Mouse (Mus musculus) macrophage (primary cell): ENCODE results near the gene Cdyl. TPM values are rescaled to one million over a fixed set of nuclear protein-coding genes. Genes with fewer than 3 reads are reported as not detected.

Experiments
- H3K27ac ChIP-seq: fragments of 350-480 bp; formaldehyde crosslinking; 2 replicates; pipeline ENCODE4 v1.9.0; 2021
- H3K36me3 ChIP-seq: fragments of 350-480 bp; formaldehyde crosslinking; 2 replicates; pipeline ENCODE4 v1.9.0; 2021; ENCODE audit errors: inconsistent target
- H3K4me3 ChIP-seq: fragments of 350-480 bp; formaldehyde crosslinking; 2 replicates; pipeline ENCODE4 v1.9.0; 2021; ENCODE audit errors: inconsistent target
- H3K79me2 ChIP-seq: fragments of 350-480 bp; formaldehyde crosslinking; 2 replicates; pipeline ENCODE4 v1.9.0; 2021; ENCODE audit errors: inconsistent target
- WGBS: methylation state at CpG from one replicate; pipeline ENCODE4 v1.1.7; 2026; ENCODE audit warnings: inconsistent platforms; ENCODE audit not compliant: missing documents; 5-methylcytosine and 5-hydroxymethylcytosine counted together
- polyA plus RNA-seq: library from polyadenylated mRNA; stranded (reverse); fragments of 250-400 nt; gene quantifications from 3 replicates; pipeline ENCODE4 v1.2.4, GENCODE M21; 2018; ENCODE audit warnings: inconsistent platforms

Cdyl gene
- polyA plus RNA-seq, 1 experiment from 2014 or later = 4.3 TPM

- Histone ChIP-seq H3K27ac (no peak overlapping the region), H3K4me3 (no peak overlapping the region), H3K36me3 (no peaks in the 10 kb centered on the region), H3K79me2 (peaks cover 6% of the 10 kb centered on the region)
- WGBS = no CpG with 5 or more reads among the region's 2 CpGs
Observed at GRCm38 (mm10) chr13:35737565-35737964, 77.9 kb downstream of the Cdyl start.

- Histone ChIP-seq H3K27ac (no peak overlapping the region), H3K79me2 (peaks cover 12% of the 10 kb centered on the region), H3K4me3 (no peak overlapping the region), H3K36me3 (no peaks in the 10 kb centered on the region)
- WGBS = 80% methylated on average over 1 of the region's 2 CpGs
Observed at GRCm38 (mm10) chr13:35738210-35738609, 78.6 kb downstream of the Cdyl start.

GRCm38 (mm10) chr13:35739473-35739872, 79.8 kb downstream of the Cdyl start:
- H3K27ac ChIP-seq = no peak overlapping the region
- 82% methylated on average over 10 of the region's 10 CpGs for WGBS
- no peaks in the 10 kb centered on the region for H3K36me3 ChIP-seq
- peaks cover 25% of the 10 kb centered on the region for H3K79me2 ChIP-seq
- H3K4me3 ChIP-seq = no peak overlapping the region

GRCm38 (mm10) chr13:35740301-35741039, 80.8 kb downstream of the Cdyl start:
- 5% methylated on average over 54 of the region's 61 CpGs for WGBS
- no peak overlapping the region for H3K27ac ChIP-seq
- H3K4me3 ChIP-seq = peak overlapping the region; percentile 7; the same call in 1 of the 2 replicates
- no peaks in the 10 kb centered on the region for H3K36me3 ChIP-seq
- peaks cover 35% of the 10 kb centered on the region for H3K79me2 ChIP-seq

GRCm38 (mm10) chr13:35741040-35741619, 81.5 kb downstream of the Cdyl start:
- Histone ChIP-seq H3K79me2 (peaks cover 41% of the 10 kb centered on the region), H3K4me3 (no peak overlapping the region), H3K36me3 (no peaks in the 10 kb centered on the region), H3K27ac (no peak overlapping the region)
- WGBS = 3% methylated on average over 40 of the region's 68 CpGs

GRCm38 (mm10) chr13:35741620-35742421, 82.2 kb downstream of the Cdyl start:
- H3K36me3 ChIP-seq = no peaks in the 10 kb centered on the region
- WGBS = under 1% methylated on average over 83 of the region's 93 CpGs
- peaks cover 48% of the 10 kb centered on the region for H3K79me2 ChIP-seq
- peak overlapping the region; percentile 27 for H3K27ac ChIP-seq
- peak overlapping the region; percentile 51 for H3K4me3 ChIP-seq

GRCm38 (mm10) chr13:35742696-35743095, 83.1 kb downstream of the Cdyl start:
- no peak overlapping the region for H3K27ac ChIP-seq
- H3K4me3 ChIP-seq = peak overlapping the region; percentile 51
- no peaks in the 10 kb centered on the region for H3K36me3 ChIP-seq
- 51% methylated on average over 4 of the region's 4 CpGs for WGBS
- H3K79me2 ChIP-seq = peaks cover 57% of the 10 kb centered on the region

GRCm38 (mm10) chr13:35743196-35743595, 83.6 kb downstream of the Cdyl start:
- no peak overlapping the region for H3K27ac ChIP-seq
- H3K36me3 ChIP-seq = no peaks in the 10 kb centered on the region
- WGBS = 27% methylated on average over 1 of the region's 1 CpGs
- peak overlapping the region; percentile 51; the same call in 1 of the 2 replicates for H3K4me3 ChIP-seq
- peaks cover 62% of the 10 kb centered on the region for H3K79me2 ChIP-seq

GRCm38 (mm10) chr13:35749194-35749593, 89.6 kb downstream of the Cdyl start:
- Histone ChIP-seq H3K27ac (no peak overlapping the region), H3K36me3 (no peaks in the 10 kb centered on the region), H3K79me2 (peaks cover 100% of the 10 kb centered on the region), H3K4me3 (no peak overlapping the region)
- 38% methylated on average over 4 of the region's 4 CpGs for WGBS

GRCm38 (mm10) chr13:35749680-35750079, 90.0 kb downstream of the Cdyl start:
- no peaks in the 10 kb centered on the region for H3K36me3 ChIP-seq
- H3K27ac ChIP-seq = no peak overlapping the region
- peaks cover 100% of the 10 kb centered on the region for H3K79me2 ChIP-seq
- no peak overlapping the region for H3K4me3 ChIP-seq
- WGBS = 92% methylated on average over 5 of the region's 5 CpGs

- 88% methylated on average over 7 of the region's 7 CpGs for WGBS
- peaks cover 100% of the 10 kb centered on the region for H3K79me2 ChIP-seq
- no peak overlapping the region for H3K27ac ChIP-seq
Observed at GRCm38 (mm10) chr13:35752046-35752445, 92.4 kb downstream of the Cdyl start.

GRCm38 (mm10) chr13:35755002-35755401, 95.4 kb downstream of the Cdyl start:
- Histone ChIP-seq H3K27ac (no peak overlapping the region), H3K4me3 (no peak overlapping the region), H3K79me2 (peaks cover 100% of the 10 kb centered on the region), H3K36me3 (no peaks in the 10 kb centered on the region)
- WGBS = 99% methylated on average over 6 of the region's 6 CpGs

More at GRCm38 (mm10) chr13:35752046-35752445, 92.4 kb downstream of the Cdyl start:
- H3K4me3 ChIP-seq = no peak overlapping the region
- H3K36me3 ChIP-seq = no peaks in the 10 kb centered on the region

- no peak overlapping the region for H3K27ac ChIP-seq
- peaks cover 100% of the 10 kb centered on the region for H3K79me2 ChIP-seq
- WGBS = 72% methylated on average over 8 of the region's 8 CpGs
- H3K36me3 ChIP-seq = no peaks in the 10 kb centered on the region
- H3K4me3 ChIP-seq = no peak overlapping the region
Observed at GRCm38 (mm10) chr13:35755655-35756283, 96.1 kb downstream of the Cdyl start.
